Mouse (Mus musculus) limb, embryonic 11.5 days (tissue): ENCODE measurements around the gene Zfp354b. TPM values are rescaled to one million over a fixed set of nuclear protein-coding genes. Genes with fewer than 3 reads are reported as not detected.

Experiments
- polyA plus RNA-seq: library from polyadenylated mRNA; unstranded; fragments of >200 nt; fragmentation: Nextera tagmentation; extraction: Ambion mirVana; gene quantifications from 2 replicates; pipeline ENCODE4 v1.2.1, GENCODE M21; 2014

The Zfp354b gene
- polyA plus RNA-seq, 1 experiment from 2014 or later: 1.3 TPM

Other genes starting within 250 kb of the Zfp354b start
- 44.3 and 50.6 TPM in 2 replicates for gene Zfp354c, start 103.9 kb downstream of the Zfp354b start, polyA plus RNA-seq
- gene Zfp879, start 90.1 kb downstream of the Zfp354b start, polyA plus RNA-seq: 1.2 and 1.5 TPM in 2 replicates
- 0.11 and 0.16 TPM in 2 replicates for gene Grm6, start 80.9 kb downstream of the Zfp354b start, polyA plus RNA-seq
- 15.5 and 17.8 TPM in 2 replicates for gene Zfp454, start 44.0 kb downstream of the Zfp354b start, polyA plus RNA-seq
- gene Zfp2, start 15.5 kb downstream of the Zfp354b start, polyA plus RNA-seq: 16.6 and 21.3 TPM in 2 replicates
- gene 4933414I15Rik, start 12.1 kb upstream of the Zfp354b start, polyA plus RNA-seq: not detected in 2 replicates
- not detected in 2 replicates for gene Prop1, start 22.1 kb upstream of the Zfp354b start, polyA plus RNA-seq
- gene Olfr1378, start 34.9 kb upstream of the Zfp354b start, polyA plus RNA-seq: not detected in 2 replicates
- gene Olfr1377, start 50.3 kb upstream of the Zfp354b start, polyA plus RNA-seq: not detected in 2 replicates
- not detected in 2 replicates for gene Olfr51, start 72.0 kb upstream of the Zfp354b start, polyA plus RNA-seq
- gene Olfr54, start 82.6 kb upstream of the Zfp354b start, polyA plus RNA-seq: not detected in 2 replicates
- not detected in 2 replicates for gene Olfr1375, start 116.5 kb upstream of the Zfp354b start, polyA plus RNA-seq
- gene Zfp354a, start 127.6 kb upstream of the Zfp354b start, polyA plus RNA-seq: 9.4 and 9.6 TPM in 2 replicates